Mouse (Mus musculus) C2C12 (cell line): ENCODE results near the gene Hsf2bp.

Experiments
- CTCF ChIP-seq: IDR thresholded peaks from one replicate; pipeline ENCODE4 v1.5.1; 2011; ENCODE audit not compliant: control insufficient read depth, insufficient read depth, insufficient read length
- MAX ChIP-seq: IDR thresholded peaks from one replicate; pipeline ENCODE4 v1.6.1; 2011; ENCODE audit warnings: mild to moderate bottlenecking, control low read depth
- MYOD1 ChIP-seq: IDR thresholded peaks from one replicate; pipeline ENCODE4 v1.6.1; 2011; ENCODE audit warnings: low read depth; ENCODE audit not compliant: control insufficient read depth, insufficient read length
- MYOG ChIP-seq: IDR thresholded peaks from one replicate; pipeline ENCODE4 v1.6.1; 2011; ENCODE audit not compliant: control insufficient read depth, insufficient read length; ENCODE audit errors: extremely low read depth
- USF1 ChIP-seq: IDR thresholded peaks from one replicate; pipeline ENCODE4 v1.6.1; 2011; ENCODE audit warnings: low read depth, mild to moderate bottlenecking, control low read depth, moderate library complexity

DNA sequence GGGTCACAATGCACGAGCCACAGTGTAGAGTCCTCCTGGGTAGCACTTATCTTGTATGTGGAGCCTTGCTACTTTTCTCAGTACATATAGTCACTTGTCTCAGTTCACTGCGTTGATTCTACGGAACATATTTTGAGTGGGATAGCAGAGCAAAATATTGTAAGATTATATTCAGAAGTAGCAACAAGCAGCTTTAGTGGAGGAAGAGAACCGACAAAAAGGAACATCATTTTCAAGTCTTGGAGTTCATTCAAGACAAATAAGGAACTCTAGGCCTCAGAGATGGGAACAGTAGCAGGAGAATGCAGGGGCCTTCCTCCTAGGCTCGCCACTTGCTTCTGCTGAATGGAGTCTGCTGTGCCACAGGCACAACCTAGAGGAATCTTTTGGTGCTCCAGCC is 10.4 kb upstream of the Hsf2bp start:
- TF ChIP-seq CTCF, result no peak
- TF ChIP-seq MAX, result no peak
- TF ChIP-seq MYOG, result no peak
- TF ChIP-seq USF1, result no peak
- no peak for TF ChIP-seq MYOD1
